Mouse (Mus musculus) gastrocnemius, adult 2 months (tissue): ENCODE measurements around the gene Tnr. TPM values are rescaled to one million over a fixed set of nuclear protein-coding genes. Genes with fewer than 3 reads are reported as not detected.

Experiments used
- DNase-seq: peaks from one replicate; pipeline ENCODE4 v3.0.0; 2022
- H3K27ac ChIP-seq: fragments of 200-600 bp; 2 replicates; pipeline ENCODE4 v1.8.1; 2022; ENCODE audit warnings: mild to moderate bottlenecking
- H3K4me3 ChIP-seq: fragments of 200-600 bp; 2 replicates; pipeline ENCODE4 v1.8.1; 2022; ENCODE audit warnings: mild to moderate bottlenecking, moderate library complexity
- CTCF ChIP-seq: fragments of 200-600 bp; IDR thresholded peaks from 2 replicates; pipeline ENCODE4 v1.8.1; 2022; ENCODE audit warnings: antibody characterized with exemption, mild to moderate bottlenecking, moderate library complexity
- intact Hi-C: fragments of 180-260 bp; cut with DNase I; formaldehyde crosslinking; loops from one replicate; pipeline ENCODE4 v1.15.1; 2025
- total RNA-seq, 2 experiments: library from RNA; stranded (reverse); gene quantifications; 2 replicates each; pipeline ENCODE4 v1.2.3; 2021

Gene Tnr
- total RNA-seq, 2 experiments from 2014 or later, result not detected

DNA sequence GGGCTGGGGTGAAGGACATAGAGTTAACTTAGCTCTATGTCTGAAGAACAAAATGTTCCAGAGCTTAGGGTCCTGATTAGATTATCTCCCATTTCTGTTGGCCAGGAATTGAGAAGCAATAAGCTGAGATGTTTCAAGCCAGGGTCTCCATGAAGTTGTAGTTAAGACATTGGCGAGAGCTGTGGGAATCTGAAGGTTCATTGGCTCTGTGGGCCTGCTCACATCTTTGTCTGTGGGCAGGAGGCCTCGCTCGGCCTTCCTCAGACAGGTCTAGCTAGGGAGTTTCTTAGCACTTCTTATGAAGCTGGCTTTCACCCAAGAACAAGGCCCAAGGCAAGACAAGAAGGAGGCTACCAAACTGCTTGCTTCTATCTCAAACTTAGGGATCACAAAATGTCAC is 48.4 kb downstream of the Tnr start:
- no peak overlapping the region for H3K27ac ChIP-seq
- H3K4me3 ChIP-seq, result no peak overlapping the region
- DNase-seq, result no peak
- intact Hi-C loops, result no loop called here
- TF ChIP-seq CTCF, result no peak

- DNase-seq, result no peak
- no peak overlapping the region for H3K27ac ChIP-seq
- TF ChIP-seq CTCF, result no peak
- H3K4me3 ChIP-seq, result no peak overlapping the region
- intact Hi-C loops, result no loop called here
Measured at GRCm38 (mm10) chr1:159573116-159573515, 49.5 kb downstream of the Tnr start.

DNA sequence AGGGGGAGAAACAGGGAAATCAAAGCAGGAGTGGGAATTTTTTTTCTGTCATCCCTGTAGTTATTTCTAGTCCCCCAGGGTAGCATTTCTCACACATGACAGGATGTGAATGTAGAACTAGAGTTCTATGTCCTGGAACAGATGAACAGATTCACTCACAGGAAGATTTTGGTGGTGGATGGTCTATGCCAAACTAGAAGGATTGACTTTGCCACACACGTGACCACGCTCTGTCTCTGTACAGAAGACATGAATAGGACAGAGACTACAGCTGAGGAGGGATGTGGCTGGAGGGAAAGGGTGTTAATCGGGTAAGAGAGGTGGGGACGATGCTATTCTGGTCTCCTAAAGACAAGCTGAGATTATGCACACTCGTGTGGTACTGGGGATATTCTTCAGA is 51.1 kb downstream of the Tnr start:
- TF ChIP-seq CTCF, result no peak
- Histone ChIP-seq H3K27ac (no peak overlapping the region), H3K4me3 (no peak overlapping the region)
- no peak for DNase-seq
- intact Hi-C loops, result no loop called here

- no peak for TF ChIP-seq CTCF
- intact Hi-C loops, result no loop called here
Measured at GRCm38 (mm10) chr1:159576246-159576645, 52.7 kb downstream of the Tnr start.

DNA sequence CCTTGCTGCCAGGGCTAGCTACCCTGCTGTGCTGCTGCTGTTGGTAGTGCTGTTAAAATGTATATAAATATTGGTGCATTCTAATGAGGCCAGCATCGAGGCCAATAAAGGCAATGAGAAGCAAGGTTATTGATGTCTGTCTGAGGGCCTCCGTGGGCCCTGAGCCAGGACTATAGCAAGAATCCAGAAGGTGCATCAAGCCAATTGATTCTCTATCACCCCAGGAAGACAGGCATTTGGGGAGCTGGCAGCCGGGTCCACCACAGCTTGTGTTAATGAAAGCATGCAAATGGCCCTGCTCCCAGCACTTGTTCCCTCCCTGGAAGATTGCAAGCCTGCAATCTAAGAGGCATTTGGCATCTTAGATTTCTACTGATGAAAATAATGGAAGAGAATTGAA is 54.8 kb downstream of the Tnr start:
- TF ChIP-seq CTCF, result no peak
- DNase-seq, result no peak
- intact Hi-C loops, result no loop called here
- no peak overlapping the region for H3K27ac ChIP-seq
- no peak overlapping the region for H3K4me3 ChIP-seq

More at GRCm38 (mm10) chr1:159576246-159576645, 52.7 kb downstream of the Tnr start:
- DNase-seq, result no peak
- Histone ChIP-seq H3K27ac (no peak overlapping the region), H3K4me3 (no peak overlapping the region)

GRCm38 (mm10) chr1:159580335-159580921 is 56.9 kb downstream of the Tnr start:
- H3K4me3 ChIP-seq, result no peak overlapping the region
- DNase-seq, result no peak
- TF ChIP-seq CTCF, result no peak
- intact Hi-C loops, result no loop called here
- H3K27ac ChIP-seq, result no peak overlapping the region

DNA sequence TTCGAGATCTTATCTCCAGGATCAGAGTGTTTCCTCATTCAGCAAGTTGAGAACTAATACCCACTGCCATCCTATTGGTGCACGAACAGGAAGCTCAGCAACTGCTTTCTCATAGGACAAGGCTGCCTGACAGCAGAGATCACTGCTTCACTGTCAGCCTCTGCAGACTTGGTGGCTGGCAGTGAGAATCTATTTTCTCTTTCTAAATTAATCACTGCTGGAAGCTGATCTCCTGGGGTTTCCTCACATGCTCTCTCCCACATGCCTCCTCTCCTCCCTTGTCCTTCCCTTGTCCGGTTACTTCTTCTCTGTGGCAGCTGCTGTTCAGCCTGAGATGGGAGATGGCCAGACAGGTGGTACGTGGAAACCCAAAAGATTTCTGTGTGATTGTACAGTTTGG is 60.3 kb downstream of the Tnr start:
- Histone ChIP-seq H3K4me3 (no peak overlapping the region), H3K27ac (no peak overlapping the region)
- no peak for DNase-seq
- no peak for TF ChIP-seq CTCF
- intact Hi-C loops, result no loop called here

DNA sequence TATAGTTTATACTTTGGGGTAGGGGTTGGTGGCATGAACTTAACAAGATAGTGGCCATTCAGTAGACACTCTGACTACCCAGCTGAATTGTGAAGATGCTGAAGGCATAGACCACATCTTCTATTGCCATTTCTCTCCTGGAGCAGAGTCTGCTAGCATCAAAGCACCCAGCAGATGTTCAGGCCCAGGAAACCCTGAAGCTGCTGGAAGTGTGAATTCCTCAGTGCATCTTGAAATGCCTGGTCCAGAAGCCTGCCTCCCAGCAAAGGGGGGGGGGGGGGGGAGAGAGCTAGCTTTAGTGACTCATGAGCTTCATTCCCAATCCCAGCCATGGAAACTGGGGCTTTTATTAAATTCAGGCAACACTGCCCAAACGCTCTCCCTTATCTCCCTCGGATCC is 65.2 kb downstream of the Tnr start:
- intact Hi-C loops, result no loop called here
- no peak for TF ChIP-seq CTCF

DNA sequence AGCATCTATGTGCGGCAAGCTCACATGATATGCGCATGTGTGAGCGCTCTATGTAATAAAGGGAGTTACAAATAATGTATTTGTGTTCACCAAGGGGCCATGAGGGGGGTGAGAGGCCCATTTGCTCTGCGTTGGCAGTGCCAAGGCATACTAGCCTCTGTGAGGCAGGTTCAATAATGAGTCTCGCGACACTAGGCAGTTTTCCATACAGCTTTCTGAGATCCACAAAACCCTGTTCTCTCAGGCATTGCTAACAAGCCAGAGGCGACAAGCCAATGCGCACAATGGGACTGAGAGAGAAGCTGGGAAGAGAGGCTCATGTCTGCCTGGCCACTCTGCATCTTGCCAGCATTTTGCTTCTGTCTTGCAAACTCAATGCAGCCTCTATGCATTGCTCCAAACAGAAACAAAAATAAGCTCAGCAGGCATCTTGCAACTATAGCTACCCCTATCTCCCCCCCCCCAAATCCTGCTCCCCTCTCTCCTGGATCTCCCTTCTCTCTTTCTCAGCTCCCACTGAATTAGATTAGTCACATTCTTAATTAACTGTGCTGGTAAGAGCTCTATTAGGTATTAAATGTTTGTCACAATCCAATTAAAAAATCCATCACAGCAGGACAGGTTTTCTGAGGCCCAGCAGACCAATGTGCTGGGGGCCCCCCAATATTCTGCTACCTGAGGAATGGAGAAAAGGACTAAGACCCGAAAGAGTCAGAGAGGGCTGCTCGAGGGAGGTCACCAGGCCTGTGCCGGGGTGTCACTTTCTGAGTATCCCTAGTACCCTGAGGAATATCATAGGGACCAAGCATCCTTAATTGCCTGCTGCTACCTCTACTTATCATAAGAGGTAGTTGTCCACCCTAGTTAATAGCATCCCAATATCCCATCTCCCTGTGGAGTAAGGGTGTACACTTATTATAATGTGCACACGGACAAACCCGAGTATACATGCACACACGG is 70.8 kb downstream of the Tnr start:
- no peak overlapping the region for H3K4me3 ChIP-seq
- TF ChIP-seq CTCF, result no peak
- no peak overlapping the region for H3K27ac ChIP-seq
- no peak for DNase-seq
- intact Hi-C loops, result no loop called here

More for the DNA sequence above, 65.2 kb downstream of the Tnr start:
- H3K4me3 ChIP-seq, result no peak overlapping the region
- DNase-seq, result no peak
- no peak overlapping the region for H3K27ac ChIP-seq

DNA sequence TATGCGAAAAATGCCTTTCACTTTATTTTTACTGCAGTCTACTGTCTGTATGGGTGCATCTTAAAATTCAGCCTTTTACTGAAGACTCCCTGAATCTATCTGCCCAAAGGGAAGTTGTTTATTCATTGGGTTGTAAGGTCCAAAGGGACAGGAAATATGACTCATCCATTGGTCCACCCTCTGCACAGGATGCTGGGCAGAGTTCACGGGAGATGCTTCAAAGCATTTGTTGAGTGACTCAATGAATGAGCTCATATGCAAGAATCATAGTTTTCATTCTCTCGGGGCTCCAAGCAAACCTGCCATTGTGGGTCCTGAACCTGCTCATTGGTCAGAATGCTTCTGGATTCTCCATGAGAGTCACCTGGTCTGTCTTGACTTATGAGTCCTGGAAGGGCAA is 72.2 kb downstream of the Tnr start:
- TF ChIP-seq CTCF, result no peak
- DNase-seq, result no peak
- intact Hi-C loops, result no loop called here
- Histone ChIP-seq H3K27ac (no peak overlapping the region), H3K4me3 (no peak overlapping the region)

DNA sequence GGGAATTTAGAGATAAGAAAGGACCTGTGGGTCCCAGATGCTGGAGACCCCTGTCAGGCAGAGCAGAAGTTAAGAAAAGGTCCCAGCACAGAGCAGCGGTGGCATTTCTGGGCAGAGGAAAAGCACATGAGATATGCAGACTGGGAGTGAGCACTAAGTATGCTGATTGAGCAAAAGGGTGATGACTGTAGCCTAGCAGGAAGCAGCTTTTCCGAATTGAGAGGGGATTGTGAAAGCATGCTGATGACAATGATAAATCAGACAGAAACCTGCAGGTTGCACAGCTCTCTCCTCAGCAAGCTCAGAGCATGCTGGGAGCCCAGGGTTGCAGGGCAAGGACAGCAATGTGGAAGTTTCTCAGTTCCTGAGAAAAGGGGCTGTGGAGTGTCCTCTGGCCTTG is 73.1 kb downstream of the Tnr start:
- DNase-seq, result no peak
- intact Hi-C loops, result no loop called here
- no peak for TF ChIP-seq CTCF
- Histone ChIP-seq H3K4me3 (no peak overlapping the region), H3K27ac (no peak overlapping the region)

- TF ChIP-seq CTCF, result no peak
- Histone ChIP-seq H3K27ac (no peak overlapping the region), H3K4me3 (no peak overlapping the region)
- intact Hi-C loops, result loop anchor here (10.0 kb wide), 1 partner anchor 171 kb away; no protein-coding TSS in a partner anchor
- no peak for DNase-seq
Measured at GRCm38 (mm10) chr1:159613561-159613960, 90.0 kb downstream of the Tnr start.

GRCm38 (mm10) chr1:159614062-159614601 is 90.6 kb downstream of the Tnr start:
- H3K27ac ChIP-seq, result no peak overlapping the region
- no peak for TF ChIP-seq CTCF
- H3K4me3 ChIP-seq, result no peak overlapping the region
- no peak for DNase-seq
- intact Hi-C loops, result loop anchor here (10.0 kb wide), 1 partner anchor 171 kb away; no protein-coding TSS in a partner anchor
